Mouse (Mus musculus) cerebellum, adult 2 months (tissue): ENCODE data around the gene Nelfe. TPM values are rescaled to one million over a fixed set of nuclear protein-coding genes. Genes with fewer than 3 reads are reported as not detected.
A peak's percentile ranks its signal among the peaks of the same experiment; 100 is the strongest.

ENCODE experiments used
- DNase-seq, 2 experiments: peaks; one replicate each; pipeline ENCODE4 v3.0.0; 2021
- H3K27ac ChIP-seq: fragments of 200-500 bp; 2 replicates; pipeline ENCODE4 v1.5.1; 2012; ENCODE audit warnings: low read length, control low read depth, inconsistent platforms; ENCODE audit not compliant: insufficient read depth
- H3K27me3 ChIP-seq: fragments of 200-500 bp; 2 replicates; pipeline ENCODE4 v1.6.1; 2012; ENCODE audit warnings: inconsistent platforms, mild to moderate bottlenecking, low read length, moderate library complexity; ENCODE audit not compliant: control insufficient read depth, insufficient read depth
- H3K4me1 ChIP-seq: fragments of 200-500 bp; 2 replicates; pipeline ENCODE4 v1.6.1; 2011; ENCODE audit warnings: low read length; ENCODE audit not compliant: control insufficient read depth, insufficient read depth
- H3K4me3 ChIP-seq: fragments of 200-500 bp; replicated peaks from 2 replicates; pipeline ENCODE3; 2011; ENCODE audit warnings: mild to moderate bottlenecking, low read depth, low read length, control low read depth; ENCODE audit not compliant: insufficient read depth
- CTCF ChIP-seq: fragments of 200-500 bp; IDR thresholded peaks from 2 replicates; pipeline ENCODE4 v1.5.1; 2011; ENCODE audit warnings: low read depth, mild to moderate bottlenecking, control low read depth, low read length, moderate library complexity, borderline replicate concordance; ENCODE audit not compliant: insufficient read depth
- POLR2A ChIP-seq: fragments of 200-500 bp; IDR thresholded peaks from 2 replicates; pipeline ENCODE4 v1.6.1; 2011; ENCODE audit warnings: low read length, control low read depth, borderline replicate concordance; ENCODE audit not compliant: insufficient read depth
- WGBS: fragments of 180-500 bp; shearing (Covaris S2); methylation state at CpG from one replicate; pipeline ENCODE4 v1.1.7; 2018; 5-methylcytosine and 5-hydroxymethylcytosine counted together
- polyA plus RNA-seq: library from polyadenylated mRNA; depleted of rRNA; stranded (reverse); fragments of >200 nt; gene quantifications from 2 replicates; pipeline ENCODE4 v1.2.3, GENCODE M21; 2012

The Nelfe gene
- polyA plus RNA-seq, 1 experiment: 47.2 TPM

DNA sequence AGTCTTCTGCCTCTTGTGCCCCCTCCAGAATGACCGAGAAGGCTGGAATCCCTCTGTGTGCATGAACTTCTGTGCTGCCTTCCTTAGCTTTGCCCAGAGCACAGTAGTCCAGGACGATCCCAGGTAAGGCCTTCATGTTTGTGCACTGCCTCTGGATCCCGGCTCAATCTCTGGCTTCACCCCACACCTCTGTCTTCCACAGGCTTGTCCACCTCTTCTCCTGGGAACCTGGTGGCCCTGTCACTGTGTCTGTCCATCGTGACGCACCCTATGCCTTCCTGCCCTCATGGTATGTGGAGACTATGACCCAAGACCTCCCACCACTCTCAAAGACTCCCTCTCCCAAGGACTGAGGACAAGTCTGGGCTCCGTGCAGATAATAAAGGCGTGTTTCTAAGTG, 11.4 kb upstream of the Nelfe start:
- 82% methylated on average over 7 of the region's 7 CpGs for WGBS
- Histone ChIP-seq H3K27me3 (no peaks in the 10 kb centered on the region), H3K4me1 (peaks cover 13% of the 10 kb centered on the region; the same call in 1 of the 2 replicates), H3K27ac (no peak overlapping the region), H3K4me3 (no peak overlapping the region)
- TF ChIP-seq POLR2A (no peak), CTCF (no peak)
- no peak for DNase-seq

- DNase-seq: no peak
- Histone ChIP-seq H3K4me3 (no peak overlapping the region), H3K27ac (no peak overlapping the region), H3K27me3 (no peaks in the 10 kb centered on the region), H3K4me1 (peaks cover 12% of the 10 kb centered on the region; the same call in 1 of the 2 replicates)
- TF ChIP-seq CTCF: no peak
- no peak for TF ChIP-seq POLR2A
- 75% methylated on average over 6 of the region's 6 CpGs for WGBS
These were observed 9.4 kb upstream of the Nelfe start for GRCm38 (mm10) chr17:34840736-34841307.

DNA sequence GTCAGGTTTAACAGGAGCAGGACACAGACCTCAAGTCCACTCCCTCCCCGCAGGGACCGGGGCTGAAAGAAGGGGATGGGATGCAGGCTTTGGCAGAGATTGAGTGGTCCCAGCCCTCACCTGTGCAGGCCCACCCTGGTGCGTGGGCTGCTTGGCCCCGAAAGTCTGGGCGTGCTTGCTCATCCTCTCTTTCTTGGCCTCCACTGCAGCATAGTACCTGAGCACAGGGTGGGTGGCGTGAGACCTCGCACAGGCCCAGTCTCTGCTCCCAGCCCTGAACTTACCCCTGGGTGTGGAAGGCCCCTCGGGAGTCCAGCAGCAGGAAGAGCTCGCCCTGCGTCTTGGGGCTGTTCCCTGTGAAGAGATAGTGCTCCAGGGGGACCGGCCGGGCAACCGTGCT, 5.3 kb upstream of the Nelfe start:
- no peak overlapping the region for H3K4me3 ChIP-seq
- no peak overlapping the region for H3K27ac ChIP-seq
- no peak for TF ChIP-seq CTCF
- no peak for TF ChIP-seq POLR2A
- H3K27me3 ChIP-seq: no peaks in the 10 kb centered on the region
- DNase-seq: no peak
- no peaks in the 10 kb centered on the region for H3K4me1 ChIP-seq
- 94% methylated on average over 13 of the region's 13 CpGs for WGBS

GRCm38 (mm10) chr17:34847192-34847591, 3.0 kb upstream of the Nelfe start:
- Histone ChIP-seq H3K27ac (no peak overlapping the region), H3K27me3 (no peaks in the 10 kb centered on the region), H3K4me3 (no peak overlapping the region), H3K4me1 (no peaks in the 10 kb centered on the region)
- no peak for DNase-seq
- 86% methylated on average over 6 of the region's 6 CpGs for WGBS
- TF ChIP-seq CTCF (no peak), POLR2A (no peak)

- no peak for DNase-seq
- 94% methylated on average over 7 of the region's 7 CpGs for WGBS
- TF ChIP-seq POLR2A (no peak), CTCF (no peak)
- Histone ChIP-seq H3K27ac (no peak overlapping the region), H3K4me1 (no peaks in the 10 kb centered on the region), H3K27me3 (no peaks in the 10 kb centered on the region), H3K4me3 (no peak overlapping the region)
These were observed 2.6 kb upstream of the Nelfe start for GRCm38 (mm10) chr17:34847615-34848014.

GRCm38 (mm10) chr17:34850517-34851125, 430 bp downstream of the Nelfe start:
- Histone ChIP-seq H3K4me1 (no peaks in the 10 kb centered on the region), H3K27me3 (no peaks in the 10 kb centered on the region), H3K4me3 (peak overlapping the region; percentile 77), H3K27ac (peak overlapping the region; percentile 35)
- no peak for DNase-seq
- 1% methylated on average over 25 of the region's 25 CpGs for WGBS
- TF ChIP-seq POLR2A: no peak
- no peak for TF ChIP-seq CTCF

DNA sequence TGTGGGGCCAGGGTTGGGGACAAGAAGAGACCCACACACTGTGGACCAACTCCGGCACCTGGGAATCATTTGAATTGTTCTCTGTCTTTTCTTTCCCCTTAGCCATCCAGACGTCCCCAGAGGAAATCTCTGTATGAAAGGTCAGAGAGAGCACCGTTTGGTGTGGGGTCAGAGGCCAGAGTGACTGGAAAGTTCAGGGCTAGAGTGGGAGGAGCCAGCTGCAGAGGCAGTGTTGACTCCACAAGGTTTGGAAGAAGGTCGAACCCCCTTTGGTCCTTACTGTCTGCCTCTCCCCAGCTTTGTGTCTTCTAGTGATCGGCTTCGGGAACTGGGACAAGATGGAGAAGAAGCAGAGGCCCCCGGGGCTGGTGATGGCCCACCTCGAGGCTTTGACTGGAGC, 3.3 kb downstream of the Nelfe start:
- no peak for DNase-seq
- Histone ChIP-seq H3K27me3 (no peaks in the 10 kb centered on the region), H3K4me1 (no peaks in the 10 kb centered on the region), H3K27ac (no peak overlapping the region), H3K4me3 (no peak overlapping the region)
- 80% methylated on average over 8 of the region's 8 CpGs for WGBS
- no peak for TF ChIP-seq POLR2A

- H3K27ac ChIP-seq: no peak overlapping the region
- no peaks in the 10 kb centered on the region for H3K27me3 ChIP-seq
- DNase-seq: no peak
- TF ChIP-seq POLR2A (no peak), CTCF (no peak)
- H3K4me1 ChIP-seq: no peaks in the 10 kb centered on the region
- WGBS: 79% methylated on average over 3 of the region's 3 CpGs
- no peak overlapping the region for H3K4me3 ChIP-seq
These were observed 4.6 kb downstream of the Nelfe start for GRCm38 (mm10) chr17:34854761-34855160.
